Mouse (Mus musculus) G1E (cell line): ENCODE results near the gene Lrig3.

ENCODE experiments used
- CTCF ChIP-seq: IDR thresholded peaks from 2 replicates; pipeline ENCODE4 v1.5.1; 2012; ENCODE audit warnings: low read depth, low read length, inconsistent platforms, mixed read lengths
- GATA1 ChIP-seq: IDR thresholded peaks from 2 replicates; pipeline ENCODE4 v1.6.1; 2012; ENCODE audit warnings: borderline replicate concordance, low read length, inconsistent platforms, mixed read lengths
- GATA2 ChIP-seq: IDR thresholded peaks from 2 replicates; pipeline ENCODE4 v1.6.1; 2012; ENCODE audit warnings: low read depth, low read length, inconsistent platforms, borderline replicate concordance
- TAL1 ChIP-seq: conservative IDR thresholded peaks from 2 replicates; pipeline ENCODE4 v1.6.1; 2012; ENCODE audit warnings: low read depth, low read length, inconsistent platforms, mixed read lengths

DNA sequence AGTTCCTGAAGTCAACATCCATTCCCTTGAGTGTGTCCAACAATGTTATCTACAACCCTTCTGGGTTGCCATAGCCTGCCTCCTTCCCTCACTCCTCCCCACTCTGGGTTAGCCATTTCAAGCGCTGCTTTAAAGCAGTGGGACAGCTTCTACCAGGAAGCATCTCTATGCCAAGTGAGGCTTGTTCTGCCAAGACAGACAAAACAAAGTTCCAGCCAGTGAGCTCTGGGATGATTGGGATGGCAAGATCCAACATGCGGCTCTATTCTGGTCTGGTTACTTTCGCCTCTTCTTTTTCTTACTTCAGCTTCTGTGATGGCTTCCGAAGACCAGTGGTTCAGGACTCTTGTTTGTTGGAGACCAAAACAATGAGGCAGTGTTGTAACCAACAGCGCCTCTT lies 16.0 kb downstream of the Lrig3 start:
- TF ChIP-seq CTCF, result no peak
- no peak for TF ChIP-seq TAL1
- TF ChIP-seq GATA1, result no peak
- TF ChIP-seq GATA2, result no peak
